Comparison of ENCODE assay signal across 29 mouse cellular contexts in genomic region chr9:104000601-104001000, GRCm38 (mm10). TPM values are rescaled to one million over a fixed set of nuclear protein-coding genes. Genes with fewer than 3 reads are reported as not detected.
DNase-seq lines count a peak whose midpoint lies in the region; ATAC-seq and TF ChIP-seq lines count a peak whose summit lies in the region.
"Had no signal": no experiment of that assay in that cellular context is flagged by ENCODE, and none has a peak within 500 bp of the region (broad histone marks: within the 10 kb centered on the region; RNA-seq: fewer than 3 reads in every experiment).

No protein-coding gene starts in this region.

- no peaks in the 10 kb centered on the region for H3K27me3 ChIP-seq in heart, embryonic 10.5 days (ENCODE audit: insufficient read depth, poor library complexity, severe bottlenecking)
- H3K27me3 ChIP-seq in liver, adult 2 months (ENCODE audit: control insufficient read depth, insufficient read depth, low read length), result no peaks in the 10 kb centered on the region
- no peaks in the 10 kb centered on the region; the same call in 1 of the 2 replicates for H3K27me3 ChIP-seq in liver, embryonic 11.5 days (replicated peaks; ENCODE audit: control insufficient read depth, insufficient read depth, low read length)
- H3K27me3 ChIP-seq: midbrain, embryonic 15.5 days had no signal

- no peak for ATAC-seq in liver, embryonic 11.5 days (replicated peaks; ENCODE audit: low FRiP score)
- ATAC-seq: forebrain, embryonic 13.5 days; hindbrain, embryonic 16.5 days; intestine, embryonic 16.5 days; lung, postnatal 0 days; midbrain, embryonic 15.5 days had no signal

- no peak overlapping the region for H3K27ac ChIP-seq in heart, embryonic 10.5 days
- H3K27ac ChIP-seq in liver, adult 2 months (replicated peaks; ENCODE audit: insufficient read depth, low read depth, low read length), result peak overlapping the region; percentile 76
- H3K27ac ChIP-seq in liver, embryonic 11.5 days (ENCODE audit: low read depth, low read length), result no peak overlapping the region
- H3K27ac ChIP-seq: forebrain, embryonic 13.5 days; gastrocnemius, adult 2 months; hindbrain, embryonic 10.5 days; macrophage; midbrain, embryonic 15.5 days had no signal

- WGBS in heart, embryonic 10.5 days, result 12% methylated on average over 3 of the region's 3 CpGs
- 6% methylated on average over 3 of the region's 3 CpGs for WGBS in liver, adult 2 months
- 29% methylated on average over 3 of the region's 3 CpGs for WGBS in liver, embryonic 11.5 days

- intact Hi-C loops in left cerebral cortex, postnatal 14 days (cut with DNase I), result loop anchor here (5.0 kb wide), 1 partner anchor 378 kb away; no protein-coding TSS in a partner anchor

- H3K4me2 ChIP-seq in liver, embryonic 11.5 days, result no peak overlapping the region
- H3K4me2 ChIP-seq: forebrain, embryonic 13.5 days; midbrain, embryonic 15.5 days had no signal

- DNase-seq in heart, embryonic 10.5 days (ENCODE audit: low spot score), result no peak
- no peak for DNase-seq in heart, adult 8-10 months (ENCODE audit: low spot score)
- DNase-seq in liver, adult 2 months (ENCODE audit: extremely low read depth, low read depth, low spot score), result peak; percentile 91
- no peak for DNase-seq in liver, embryonic 11.5 days (ENCODE audit: low spot score)
- peak; percentile 48 for DNase-seq in kidney, postnatal 14 days
- DNase-seq in adrenal gland, postnatal 36 days, result no peak
- no peak for DNase-seq in urinary bladder, postnatal 4 days (ENCODE audit: low spot score in 2 of 2)
- no peak for DNase-seq in left cerebral cortex, postnatal 14 days (ENCODE audit: low spot score in 2 of 2)
- DNase-seq: adrenal gland, postnatal 10 days; cerebellum, adult 8-10 months; gastrocnemius, adult 2 months; thymus, postnatal 25 days had no signal

- no peak for TF ChIP-seq CTCF in liver, adult 2 months (IDR thresholded peaks at IDR 0.05; ENCODE audit: low read depth, low read length)

- no peaks in the 10 kb centered on the region; the same call in 1 of the 2 replicates for H3K79me2 ChIP-seq in liver, adult 2 months (ENCODE audit: control insufficient read depth, insufficient read depth, low read length)

- H3K9ac ChIP-seq in liver, adult 2 months (ENCODE audit: low read depth, low read length), result no peak overlapping the region
- H3K9ac ChIP-seq in liver, embryonic 11.5 days (ENCODE audit: low read depth, low read length), result no peak overlapping the region
- H3K9ac ChIP-seq: forebrain, embryonic 13.5 days; midbrain, embryonic 15.5 days had no signal

- H3K4me1 ChIP-seq in heart, embryonic 10.5 days, result peaks cover 27% of the 10 kb centered on the region
- peaks cover 14% of the 10 kb centered on the region for H3K4me1 ChIP-seq in liver, adult 2 months (ENCODE audit: control insufficient read depth, insufficient read depth, low read length)
- 0 out of 2 replicates have a peak, but pooled peaks cover 6% of the 10 kb centered on the region for H3K4me1 ChIP-seq in liver, embryonic 11.5 days (replicated peaks; ENCODE audit: control insufficient read depth, insufficient read depth, low read length)

- 0 out of 2 replicates have a peak overlapping the region, but pooled peaks have one; percentile 5 for H3K4me3 ChIP-seq in heart, embryonic 10.5 days
- no peak overlapping the region for H3K4me3 ChIP-seq in liver, adult 2 months (ENCODE audit: insufficient read depth, low read depth, low read length)
- no peak overlapping the region for H3K4me3 ChIP-seq in liver, embryonic 11.5 days (ENCODE audit: low read depth, low read length)
- H3K4me3 ChIP-seq: forebrain, embryonic 13.5 days; gastrocnemius, adult 2 months; hindbrain, embryonic 10.5 days; midbrain, embryonic 15.5 days had no signal

- H3K36me3 ChIP-seq in heart, embryonic 10.5 days, result peaks cover 4% of the 10 kb centered on the region; the same call in 1 of the 2 replicates
- H3K36me3 ChIP-seq in liver, adult 2 months (ENCODE audit: control insufficient read depth, insufficient read depth, low read length), result no peaks in the 10 kb centered on the region; the same call in 1 of the 2 replicates
- no peaks in the 10 kb centered on the region for H3K36me3 ChIP-seq in liver, embryonic 11.5 days (ENCODE audit: control insufficient read depth, insufficient read depth, low read length)
- H3K36me3 ChIP-seq: midbrain, embryonic 15.5 days had no signal

- TF ChIP-seq POLR2A in liver, adult 2 months (IDR thresholded peaks at IDR 0.05; ENCODE audit: extremely low read depth, insufficient read depth, low read length), result no peak

- no peaks in the 10 kb centered on the region for H3K9me3 ChIP-seq in heart, embryonic 10.5 days
- no peaks in the 10 kb centered on the region for H3K9me3 ChIP-seq in liver, embryonic 11.5 days (ENCODE audit: control insufficient read depth, low read length)
- H3K9me3 ChIP-seq: forebrain, embryonic 13.5 days; hindbrain, embryonic 10.5 days; midbrain, embryonic 15.5 days had no signal

RNA-seq across cellular contexts. Expression of gene Nphp3, which starts 1.7 kb away (rescaled TPM):
- polyA plus RNA-seq in heart, embryonic 10.5 days (2016; fragmentation: Nextera tagmentation; extraction: Ambion mirVana), result 4.7 and 5.4 TPM in 2 replicates
- 1 to 10 TPM; 2.4 to 3.7 (median 2.9) TPM for total RNA-seq in heart, adult 8-10 months (2022)
- 2.9 and 5.4 TPM in 2 replicates for total RNA-seq in liver, adult 2 months (2014; rRNA removed)
- 5.7 and 8.7 TPM in 2 replicates for polyA plus RNA-seq in liver, adult 2 months (2012; rRNA removed)
- 3.2 and 3.9 TPM in 2 replicates for polyA plus RNA-seq in liver, embryonic 11.5 days (2014; fragmentation: Nextera tagmentation; extraction: Ambion mirVana)
- 1 to 10 TPM; 2.3 to 3.3 TPM for total RNA-seq in adrenal gland, postnatal 36 days (2021)
- 1 to 10 TPM; 5.5 to 8.4 TPM for total RNA-seq in left cerebral cortex, postnatal 14 days (2021)

RNA-seq across cellular contexts. Expression of gene Gm28305, which starts 39.9 kb away (rescaled TPM):
- not detected in 2 replicates for polyA plus RNA-seq in heart, embryonic 10.5 days (2016; fragmentation: Nextera tagmentation; extraction: Ambion mirVana)
- total RNA-seq in heart, adult 8-10 months (2022), result 1 to 10 TPM in 1 of 4 experiments, not detected in 3; 2.0 TPM
- not detected in 2 replicates for total RNA-seq in liver, adult 2 months (2014; rRNA removed)
- polyA plus RNA-seq in liver, adult 2 months (2012; rRNA removed), result not detected in 2 replicates
- not detected in 2 replicates for polyA plus RNA-seq in liver, embryonic 11.5 days (2014; fragmentation: Nextera tagmentation; extraction: Ambion mirVana)
- total RNA-seq in adrenal gland, postnatal 36 days (2021), result not detected
- not detected for total RNA-seq in left cerebral cortex, postnatal 14 days (2021)
- total RNA-seq: adrenal gland, postnatal 10 days; gastrocnemius, adult 2 months; granulocyte monocyte progenitor cell, adult 5-6 weeks; left cerebral cortex, postnatal 36 days had no signal
- polyA plus RNA-seq: embryonic facial prominence, embryonic 14.5 days; forebrain, embryonic 13.5 days; frontal cortex, adult 2 months; heart, postnatal 0 days; hindbrain, embryonic 10.5 days; hindbrain, embryonic 16.5 days; intestine, embryonic 16.5 days; limb, embryonic 14.5 days; liver, embryonic 16.5 days; lung, postnatal 0 days; macrophage; midbrain, embryonic 15.5 days; neural tube, embryonic 14.5 days; spleen, adult 2 months; stomach, embryonic 14.5 days had no signal

Comparison
In these comparisons a context has a peak if more than half of its experiments do, and no peak if none do; other contexts are left out.
1. DNase-seq: peak in liver, adult 2 months (single experiment) and kidney, postnatal 14 days (single experiment); none in heart, embryonic 10.5 days (single experiment), heart, adult 8-10 months (single experiment), liver, embryonic 11.5 days (single experiment), adrenal gland, postnatal 36 days (0 of 2), urinary bladder, postnatal 4 days (0 of 2) and left cerebral cortex, postnatal 14 days (0 of 2).